Mouse (Mus musculus): ENCODE results near the gene Fam92b.

GRCm38 (mm10) chr8:120181861-120182414 is 4.7 kb upstream of the Fam92b start:
- TF ChIP-seq CTCF (IDR thresholded peaks at IDR 0.05; ENCODE audit: extremely low read depth, insufficient read depth, low read length) (no peak), POLR2A (IDR thresholded peaks at IDR 0.05; ENCODE audit: extremely low read depth, insufficient read depth, low read length) (no peak)
